Mouse (Mus musculus) G1E (cell line): ENCODE data around the gene Otx2. TPM values are rescaled to one million over a fixed set of nuclear protein-coding genes. Genes with fewer than 3 reads are reported as not detected.

Source experiments
- ATAC-seq: 2 replicates; pipeline ENCODE4 v1.8.0; 2016; ENCODE audit warnings: mild to moderate bottlenecking; ENCODE audit not compliant: insufficient number of reproducible peaks, poor library complexity, low FRiP score, severe bottlenecking; ENCODE audit errors: extremely low read depth
- DNase-seq: peaks from one replicate; pipeline ENCODE4 v3.0.0; 2012; ENCODE audit warnings: low spot score
- H3K27me3 ChIP-seq: 2 replicates; pipeline ENCODE4 v1.6.1; 2012; ENCODE audit warnings: mild to moderate bottlenecking, low read length, inconsistent platforms; ENCODE audit not compliant: insufficient read depth
- H3K36me3 ChIP-seq: replicated peaks from 2 replicates; pipeline ENCODE3; 2012; ENCODE audit warnings: mild to moderate bottlenecking, inconsistent platforms
- H3K4me1 ChIP-seq: 2 replicates; pipeline ENCODE4 v1.6.1; 2012; ENCODE audit warnings: low read depth, low read length, inconsistent platforms, mixed read lengths; ENCODE audit not compliant: insufficient read depth
- H3K4me3 ChIP-seq: 2 replicates; pipeline ENCODE4 v1.5.1; 2012; ENCODE audit warnings: low read depth, mild to moderate bottlenecking, inconsistent platforms, low read length, moderate library complexity, mixed read lengths
- H3K9me3 ChIP-seq: replicated peaks from 2 replicates; pipeline ENCODE4 v1.6.1; 2012; ENCODE audit warnings: inconsistent platforms
- CTCF ChIP-seq: IDR thresholded peaks from 2 replicates; pipeline ENCODE4 v1.5.1; 2012; ENCODE audit warnings: low read depth, low read length, inconsistent platforms, mixed read lengths
- GATA1 ChIP-seq: IDR thresholded peaks from 2 replicates; pipeline ENCODE4 v1.6.1; 2012; ENCODE audit warnings: borderline replicate concordance, low read length, inconsistent platforms, mixed read lengths
- GATA2 ChIP-seq: IDR thresholded peaks from 2 replicates; pipeline ENCODE4 v1.6.1; 2012; ENCODE audit warnings: low read depth, low read length, inconsistent platforms, borderline replicate concordance
- POLR2AphosphoS5 ChIP-seq: IDR thresholded peaks from 2 replicates; pipeline ENCODE4 v1.6.1; 2012; ENCODE audit warnings: low read depth, low read length, inconsistent platforms; ENCODE audit not compliant: insufficient replicate concordance
- TAL1 ChIP-seq: conservative IDR thresholded peaks from 2 replicates; pipeline ENCODE4 v1.6.1; 2012; ENCODE audit warnings: low read depth, low read length, inconsistent platforms, mixed read lengths
- polyA plus RNA-seq: library from polyadenylated mRNA; stranded (reverse); fragments of >175 nt; gene quantifications from 2 replicates; pipeline ENCODE4 v1.2.3, GENCODE M21; 2012
- total RNA-seq, 2 experiments: library from RNA; stranded (forward) in 1 of 2; stranded (reverse) in 1 of 2; fragments of 200-1000 nt in 1 of 2; fragments of >200 nt in 1 of 2; fragmentation: Nextera tagmentation in 1 of 2; gene quantifications; 2 replicates each; pipeline ENCODE4 v1.2.3; 2014 to 2017

Otx2 gene
- total and polyA plus RNA-seq, 3 experiments, result 0.33 TPM; not detected in 2

- no peaks in the 10 kb centered on the region for H3K9me3 ChIP-seq
- TF ChIP-seq POLR2AphosphoS5, result no peak
- TF ChIP-seq GATA2, result no peak
- TF ChIP-seq CTCF, result no peak
- no peak for TF ChIP-seq TAL1
- TF ChIP-seq GATA1, result no peak
- no peak overlapping the region for H3K4me3 ChIP-seq
- H3K4me1 ChIP-seq, result no peaks in the 10 kb centered on the region
- DNase-seq (no peak), ATAC-seq (no peak)
- H3K36me3 ChIP-seq, result no peaks in the 10 kb centered on the region
- no peaks in the 10 kb centered on the region; the same call in 1 of the 2 replicates for H3K27me3 ChIP-seq
Observed at GRCm38 (mm10) chr14:48710062-48710870, 36.6 kb upstream of the Otx2 start.

GRCm38 (mm10) chr14:48709371-48710061 lies 35.9 kb upstream of the Otx2 start:
- TF ChIP-seq GATA2, result no peak
- no peak for TF ChIP-seq CTCF
- no peak for TF ChIP-seq POLR2AphosphoS5
- TF ChIP-seq TAL1, result no peak
- no peak for TF ChIP-seq GATA1
- Histone ChIP-seq H3K4me3 (no peak overlapping the region), H3K9me3 (no peaks in the 10 kb centered on the region), H3K4me1 (no peaks in the 10 kb centered on the region), H3K36me3 (no peaks in the 10 kb centered on the region), H3K27me3 (no peaks in the 10 kb centered on the region; the same call in 1 of the 2 replicates)
- DNase-seq (no peak), ATAC-seq (no peak)

GRCm38 (mm10) chr14:48707844-48708383 lies 34.3 kb upstream of the Otx2 start:
- peaks cover 3% of the 10 kb centered on the region; the same call in 1 of the 2 replicates for H3K27me3 ChIP-seq
- no peak overlapping the region for H3K4me3 ChIP-seq
- H3K9me3 ChIP-seq, result no peaks in the 10 kb centered on the region
- no peaks in the 10 kb centered on the region for H3K36me3 ChIP-seq
- DNase-seq (no peak), ATAC-seq (no peak)
- TF ChIP-seq GATA1, result no peak
- no peak for TF ChIP-seq POLR2AphosphoS5
- TF ChIP-seq GATA2, result no peak
- TF ChIP-seq CTCF, result no peak
- TF ChIP-seq TAL1, result no peak
- no peaks in the 10 kb centered on the region for H3K4me1 ChIP-seq

- H3K27me3 ChIP-seq, result peaks cover 3% of the 10 kb centered on the region; the same call in 1 of the 2 replicates
- TF ChIP-seq GATA2 (no peak), TAL1 (no peak), GATA1 (no peak), CTCF (no peak), POLR2AphosphoS5 (no peak)
- H3K36me3 ChIP-seq, result no peaks in the 10 kb centered on the region
- DNase-seq (no peak), ATAC-seq (no peak)
- H3K4me1 ChIP-seq, result no peaks in the 10 kb centered on the region
- no peak overlapping the region for H3K4me3 ChIP-seq
- no peaks in the 10 kb centered on the region for H3K9me3 ChIP-seq
Observed at GRCm38 (mm10) chr14:48707391-48707790, 33.8 kb upstream of the Otx2 start.

GRCm38 (mm10) chr14:48700790-48701370 lies 27.3 kb upstream of the Otx2 start:
- no peak overlapping the region for H3K4me3 ChIP-seq
- TF ChIP-seq GATA1, result no peak
- TF ChIP-seq CTCF, result no peak
- TF ChIP-seq TAL1, result no peak
- TF ChIP-seq GATA2, result no peak
- no peak for TF ChIP-seq POLR2AphosphoS5
- H3K36me3 ChIP-seq, result no peaks in the 10 kb centered on the region
- ATAC-seq (no peak), DNase-seq (no peak)
- H3K9me3 ChIP-seq, result no peaks in the 10 kb centered on the region
- peaks cover 5% of the 10 kb centered on the region; the same call in 1 of the 2 replicates for H3K27me3 ChIP-seq
- no peaks in the 10 kb centered on the region for H3K4me1 ChIP-seq

GRCm38 (mm10) chr14:48679590-48679989 lies 6.0 kb upstream of the Otx2 start:
- TF ChIP-seq GATA1, result no peak
- no peak for TF ChIP-seq CTCF
- TF ChIP-seq GATA2, result no peak
- no peak for TF ChIP-seq POLR2AphosphoS5
- TF ChIP-seq TAL1, result no peak
- ATAC-seq (no peak), DNase-seq (no peak)
- no peaks in the 10 kb centered on the region for H3K9me3 ChIP-seq
- H3K36me3 ChIP-seq, result no peaks in the 10 kb centered on the region
- no peaks in the 10 kb centered on the region for H3K4me1 ChIP-seq
- H3K4me3 ChIP-seq, result no peak overlapping the region
- H3K27me3 ChIP-seq, result peaks cover 12% of the 10 kb centered on the region; the same call in 1 of the 2 replicates
